Mouse (Mus musculus): ENCODE results near the gene Acat3. TPM values are rescaled to one million over a fixed set of nuclear protein-coding genes. Genes with fewer than 3 reads are reported as not detected.
A peak's percentile ranks its signal among the peaks of the same experiment; 100 is the strongest.
"Not testable (repeated sequence)": the region's sequence is repeated elsewhere in the genome, so short reads cannot be mapped to it uniquely, and the experiment has no call there.

Gene Acat3
- polyA plus RNA-seq (2015; fragmentation: Nextera tagmentation; extraction: Ambion mirVana): 1.2 and 1.6 TPM in 2 replicates

DNA sequence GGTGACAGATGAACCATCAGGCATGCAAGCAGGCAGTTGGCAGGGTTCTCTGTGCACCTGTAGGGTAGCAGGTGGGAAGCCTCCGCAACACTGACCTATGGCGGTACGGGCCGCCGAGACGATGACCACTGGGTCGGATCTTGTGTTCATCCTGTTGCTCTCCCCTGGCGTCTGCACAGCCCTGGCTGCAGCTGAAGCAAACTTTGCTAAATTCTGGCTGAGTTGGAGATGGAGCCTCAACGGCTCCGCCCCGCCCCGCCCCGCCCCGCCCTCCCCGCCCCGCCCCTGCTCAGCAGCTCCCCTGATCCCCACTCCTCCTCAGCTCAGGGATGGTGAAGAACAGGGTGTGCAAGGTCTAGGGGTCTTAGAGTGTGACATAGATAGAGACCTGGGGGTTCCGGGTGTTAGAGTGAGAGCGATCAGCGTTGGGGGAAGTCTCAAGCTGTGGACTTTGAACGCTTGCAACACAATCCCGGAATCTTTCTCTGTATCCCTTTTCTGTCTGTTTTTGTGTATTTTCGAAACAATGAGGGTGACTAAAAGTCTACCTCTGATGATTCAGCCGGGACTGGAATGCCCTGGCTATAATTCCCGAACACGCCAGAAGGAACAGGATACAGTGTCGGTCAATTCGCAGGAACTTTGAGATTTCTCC lies at the start of gene Acat3:
TSS of gene Acat3 (minus strand) at position 450 of the 655 bp plus-strand sequence.
- no peaks in the 10 kb centered on the region; the same call in 1 of the 2 replicates for H3K4me1 ChIP-seq
- ATAC-seq (ENCODE audit: insufficient read depth, low FRiP score, low read depth): peak; percentile 76
- no peak within 1 kb of the TSS for H3K27ac ChIP-seq
- peak within 1 kb of the TSS; percentile 70 for H3K4me2 ChIP-seq
- WGBS: 8% methylated on average over 27 of the region's 27 CpGs
- H3K4me3 ChIP-seq (replicated peaks): peak within 1 kb of the TSS; percentile 38
- H3K9me3 ChIP-seq: no peaks in the 10 kb centered on the region
- H3K9ac ChIP-seq: no peak within 1 kb of the TSS
- H3K27me3 ChIP-seq (replicated peaks): no peaks in the 10 kb centered on the region
- H3K36me3 ChIP-seq: 0 out of 2 replicates have a peak, but pooled peaks cover 8% of the 10 kb centered on the region

DNA sequence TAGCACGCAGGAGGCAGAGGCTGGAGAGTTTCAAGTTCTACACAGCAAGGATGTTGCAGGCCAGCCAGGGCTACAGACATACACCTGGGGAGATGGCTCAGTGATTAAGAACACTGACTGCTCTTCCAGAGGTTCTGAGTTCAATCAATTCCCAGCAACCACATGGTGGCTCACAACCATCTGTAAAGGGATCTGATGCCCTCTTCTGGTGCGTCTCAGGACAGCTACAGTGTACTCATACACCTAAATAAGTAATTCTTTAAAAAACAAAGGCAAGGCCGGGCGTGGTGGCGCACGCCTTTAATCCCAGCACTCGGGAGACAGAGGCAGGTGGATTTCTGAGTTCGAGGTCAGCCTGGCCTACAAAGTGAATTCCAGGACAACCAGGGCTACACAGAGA lies 47.7 kb upstream of the Acat3 start:
- H3K9ac ChIP-seq; H3K27ac ChIP-seq; H3K27me3 ChIP-seq (replicated peaks); ATAC-seq (ENCODE audit: insufficient read depth, low FRiP score, low read depth); H3K4me3 ChIP-seq (replicated peaks); H3K9me3 ChIP-seq; H3K4me2 ChIP-seq; H3K4me1 ChIP-seq; H3K36me3 ChIP-seq: not testable (repeated sequence)
- WGBS: 97% methylated on average over 8 of the region's 8 CpGs

DNA sequence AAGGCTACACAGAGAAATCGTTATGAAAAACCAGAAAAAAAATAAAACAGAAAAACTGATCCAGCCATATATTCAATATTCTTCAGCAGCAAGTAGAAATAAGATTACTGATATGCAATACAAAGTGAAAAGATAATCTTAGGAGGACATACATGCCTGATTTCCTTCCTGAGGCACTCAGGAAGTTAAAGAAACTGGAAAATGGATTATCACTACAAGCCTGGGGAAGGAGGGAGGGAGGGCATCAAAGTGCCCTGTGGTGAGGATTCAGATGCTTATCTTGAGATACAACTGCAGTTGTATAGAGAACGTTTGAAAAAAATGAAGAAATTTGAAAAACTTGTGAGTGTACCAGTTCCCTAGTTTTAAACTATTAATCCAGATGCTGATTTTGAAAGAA lies 43.6 kb upstream of the Acat3 start:
- H3K4me2 ChIP-seq: no peak overlapping the region
- 68% methylated on average over 2 of the region's 2 CpGs for WGBS
- H3K36me3 ChIP-seq: peaks cover 29% of the 10 kb centered on the region
- no peak overlapping the region for H3K4me3 ChIP-seq (replicated peaks)
- no peaks in the 10 kb centered on the region for H3K9me3 ChIP-seq
- H3K4me1 ChIP-seq: no peaks in the 10 kb centered on the region
- H3K27me3 ChIP-seq (replicated peaks): no peaks in the 10 kb centered on the region
- no peak overlapping the region for H3K27ac ChIP-seq
- no peak for ATAC-seq (ENCODE audit: insufficient read depth, low FRiP score, low read depth)
- no peak overlapping the region for H3K9ac ChIP-seq

DNA sequence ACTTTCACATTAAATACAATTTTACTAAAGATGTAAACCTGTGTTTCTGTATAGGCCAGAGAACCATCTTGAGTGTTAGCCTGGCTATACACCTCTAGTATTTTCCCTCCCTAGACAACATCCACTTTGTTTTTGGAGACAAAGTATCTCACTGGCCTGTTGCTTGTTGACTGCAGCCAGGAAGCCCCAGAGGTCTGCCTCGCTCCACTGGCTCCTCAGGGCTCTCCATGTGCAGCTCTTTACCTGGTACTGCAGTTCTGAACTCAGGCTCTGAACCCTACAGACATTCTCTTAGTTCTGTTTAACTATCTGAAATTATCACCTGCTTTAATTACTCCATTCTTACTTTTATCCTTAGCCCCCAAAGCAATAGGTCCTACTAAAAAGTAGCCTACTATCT lies 38.1 kb upstream of the Acat3 start:
- WGBS: 98% methylated on average over 1 of the region's 1 CpGs
- H3K36me3 ChIP-seq: peaks cover 46% of the 10 kb centered on the region
- no peaks in the 10 kb centered on the region for H3K9me3 ChIP-seq
- ATAC-seq (ENCODE audit: insufficient read depth, low FRiP score, low read depth): no peak
- no peak overlapping the region for H3K27ac ChIP-seq
- H3K27me3 ChIP-seq (replicated peaks): no peaks in the 10 kb centered on the region
- no peaks in the 10 kb centered on the region for H3K4me1 ChIP-seq
- no peak overlapping the region for H3K4me3 ChIP-seq (replicated peaks)
- no peak overlapping the region for H3K9ac ChIP-seq
- H3K4me2 ChIP-seq: no peak overlapping the region

DNA sequence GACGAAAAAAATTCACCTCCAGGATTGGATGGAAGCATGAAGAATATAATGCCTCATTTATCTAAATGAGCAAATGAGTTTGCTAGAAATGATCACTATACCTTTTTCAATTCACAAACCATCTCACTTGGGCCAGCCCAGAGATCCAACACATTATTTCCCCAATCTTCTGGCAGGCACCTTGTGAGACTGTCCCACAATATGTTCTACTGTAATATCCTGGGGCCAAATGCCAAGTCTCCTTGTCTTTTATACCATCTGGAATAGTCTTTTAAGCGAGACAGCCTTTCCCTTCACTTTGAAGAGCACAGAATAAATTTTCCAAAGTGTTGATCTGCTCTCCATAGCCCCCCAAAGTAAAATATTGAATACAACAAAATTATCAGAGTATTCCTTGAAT lies 33.5 kb upstream of the Acat3 start:
- 81% methylated on average over 2 of the region's 2 CpGs for WGBS
- no peak overlapping the region for H3K27ac ChIP-seq
- H3K4me2 ChIP-seq: no peak overlapping the region
- no peaks in the 10 kb centered on the region for H3K27me3 ChIP-seq (replicated peaks)
- H3K9me3 ChIP-seq: no peaks in the 10 kb centered on the region
- peaks cover 32% of the 10 kb centered on the region for H3K36me3 ChIP-seq
- no peak overlapping the region for H3K4me3 ChIP-seq (replicated peaks)
- ATAC-seq (ENCODE audit: insufficient read depth, low FRiP score, low read depth): no peak
- no peaks in the 10 kb centered on the region for H3K4me1 ChIP-seq
- H3K9ac ChIP-seq: no peak overlapping the region

DNA sequence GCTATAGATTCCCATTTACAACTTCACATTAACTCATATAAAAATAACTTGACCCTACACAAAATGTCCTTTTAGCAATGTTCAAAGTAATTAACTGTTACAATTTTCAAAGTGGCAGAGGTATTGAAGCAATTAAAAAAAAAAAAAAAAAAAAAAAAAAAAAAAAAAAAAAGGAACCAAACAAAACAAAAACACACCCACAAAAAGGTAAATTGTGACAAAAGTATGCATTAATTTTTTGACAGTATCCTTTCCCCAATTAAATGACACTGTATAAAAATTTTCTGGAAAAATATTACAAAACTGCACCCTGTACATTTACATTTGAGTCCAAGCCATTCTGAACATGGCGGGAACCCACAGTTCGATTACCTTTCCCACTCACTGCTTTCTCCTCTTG lies 26.8 kb upstream of the Acat3 start:
- no peak for ATAC-seq (ENCODE audit: insufficient read depth, low FRiP score, low read depth)
- no peaks in the 10 kb centered on the region for H3K9me3 ChIP-seq
- H3K4me1 ChIP-seq: no peaks in the 10 kb centered on the region
- H3K36me3 ChIP-seq: peaks cover 20% of the 10 kb centered on the region
- H3K4me2 ChIP-seq: no peak overlapping the region
- no peak overlapping the region for H3K4me3 ChIP-seq (replicated peaks)
- H3K27me3 ChIP-seq (replicated peaks): no peaks in the 10 kb centered on the region
- WGBS: 96% methylated on average over 2 of the region's 2 CpGs
- H3K27ac ChIP-seq: no peak overlapping the region
- no peak overlapping the region for H3K9ac ChIP-seq

DNA sequence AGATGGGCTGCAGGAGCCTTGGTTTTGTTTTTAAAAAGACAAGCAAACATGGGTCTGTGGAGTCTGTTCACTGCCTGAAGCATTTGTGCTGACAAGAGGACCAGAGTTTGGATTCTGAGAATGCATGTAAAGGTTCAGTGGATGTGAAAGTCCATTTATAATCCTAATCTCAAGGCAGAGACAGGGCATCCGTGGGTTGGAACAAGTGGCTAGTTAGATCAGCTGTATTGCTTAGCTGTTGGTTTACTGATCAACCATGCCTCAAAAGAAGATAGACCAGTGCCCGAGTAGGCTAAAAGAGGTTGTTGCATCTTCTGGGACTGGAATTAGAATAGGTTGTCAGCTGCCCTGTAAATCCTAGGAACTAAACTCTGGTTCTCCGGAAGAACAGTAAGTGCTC lies 23.1 kb upstream of the Acat3 start:
- Histone ChIP-seq H3K4me1 (peaks cover 6% of the 10 kb centered on the region; the same call in 1 of the 2 replicates), H3K36me3 (peaks cover 14% of the 10 kb centered on the region; the same call in 1 of the 2 replicates), H3K4me3 (replicated peaks) (no peak overlapping the region), H3K9ac (no peak overlapping the region), H3K27ac (no peak overlapping the region), H3K27me3 (replicated peaks) (no peaks in the 10 kb centered on the region), H3K4me2 (no peak overlapping the region), H3K9me3 (no peaks in the 10 kb centered on the region)
- ATAC-seq (ENCODE audit: insufficient read depth, low FRiP score, low read depth): no peak
- 55% methylated on average over 3 of the region's 3 CpGs for WGBS

DNA sequence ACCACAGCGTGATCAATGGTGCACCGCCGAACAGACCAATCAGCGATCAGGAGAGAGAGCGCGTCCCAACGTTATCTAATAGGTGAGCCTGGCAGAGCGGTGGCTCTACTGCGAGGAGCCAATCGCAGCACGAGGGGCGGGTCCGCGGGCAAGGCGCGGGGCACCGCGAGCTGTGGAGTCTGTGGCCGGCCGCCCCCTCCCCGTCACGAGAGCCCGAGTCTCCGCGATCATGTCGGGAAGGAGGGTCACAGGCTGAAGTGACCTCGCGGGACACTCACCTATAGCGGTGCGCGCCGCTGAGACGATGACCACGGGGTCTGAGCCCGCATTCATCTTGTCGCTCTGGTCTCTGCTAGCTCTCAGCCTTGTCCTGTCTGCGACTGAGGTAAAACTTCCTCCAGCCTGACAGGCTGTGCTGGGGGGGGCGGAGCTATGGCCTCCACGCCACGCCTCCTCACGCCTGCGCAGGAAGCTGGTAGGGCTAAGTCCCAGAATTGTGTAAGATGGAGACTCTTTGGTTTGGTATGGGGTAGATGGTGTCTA lies 20.0 kb upstream of the Acat3 start, which contains the start of gene Acat2:
TSS of gene Acat2 (minus strand) at position 417 of the 543 bp plus-strand sequence.
- Histone ChIP-seq H3K9ac (peak within 1 kb of the TSS; percentile 50; the same call in 1 of the 2 replicates), H3K4me3 (replicated peaks) (peak within 1 kb of the TSS; percentile 82), H3K27me3 (replicated peaks) (no peaks in the 10 kb centered on the region), H3K27ac (peak within 1 kb of the TSS; percentile 91), H3K9me3 (no peaks in the 10 kb centered on the region), H3K4me1 (peaks cover 6% of the 10 kb centered on the region; the same call in 1 of the 2 replicates), H3K4me2 (peak within 1 kb of the TSS; percentile 86), H3K36me3 (peaks cover 9% of the 10 kb centered on the region; the same call in 1 of the 2 replicates)
- peak; percentile 98 for ATAC-seq (ENCODE audit: insufficient read depth, low FRiP score, low read depth)
- WGBS: under 1% methylated on average over 36 of the region's 42 CpGs

DNA sequence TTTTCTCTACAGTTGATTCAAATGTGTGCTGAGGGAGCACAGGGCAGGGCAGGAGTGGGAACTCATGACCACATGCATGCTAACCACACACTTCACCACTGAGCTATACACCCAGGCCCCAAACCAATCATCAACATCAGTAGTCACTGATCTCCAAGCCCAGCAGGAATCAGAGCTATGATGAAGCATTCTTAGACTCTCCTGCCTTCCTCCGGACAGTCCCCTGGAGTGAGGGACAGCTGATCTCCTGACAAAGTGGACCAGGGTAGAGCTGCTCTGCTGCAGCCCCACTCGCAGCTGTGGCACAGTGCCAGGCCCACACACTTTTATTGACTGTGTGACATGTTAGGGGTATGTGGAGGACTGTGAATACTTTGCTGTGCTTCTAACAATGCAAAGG lies 19.0 kb upstream of the Acat3 start:
- H3K27ac ChIP-seq; H3K4me1 ChIP-seq; H3K9ac ChIP-seq; ATAC-seq (ENCODE audit: insufficient read depth, low FRiP score, low read depth); H3K27me3 ChIP-seq (replicated peaks); H3K36me3 ChIP-seq; H3K9me3 ChIP-seq: not testable (repeated sequence)
- 0 out of 2 replicates have a peak overlapping the region, but pooled peaks have one; percentile 16 for H3K4me2 ChIP-seq
- H3K4me3 ChIP-seq (replicated peaks): 0 out of 2 replicates have a peak overlapping the region, but pooled peaks have one; percentile 12
- 44% methylated on average over 1 of the region's 2 CpGs for whole genome bisulfite sequencing

DNA sequence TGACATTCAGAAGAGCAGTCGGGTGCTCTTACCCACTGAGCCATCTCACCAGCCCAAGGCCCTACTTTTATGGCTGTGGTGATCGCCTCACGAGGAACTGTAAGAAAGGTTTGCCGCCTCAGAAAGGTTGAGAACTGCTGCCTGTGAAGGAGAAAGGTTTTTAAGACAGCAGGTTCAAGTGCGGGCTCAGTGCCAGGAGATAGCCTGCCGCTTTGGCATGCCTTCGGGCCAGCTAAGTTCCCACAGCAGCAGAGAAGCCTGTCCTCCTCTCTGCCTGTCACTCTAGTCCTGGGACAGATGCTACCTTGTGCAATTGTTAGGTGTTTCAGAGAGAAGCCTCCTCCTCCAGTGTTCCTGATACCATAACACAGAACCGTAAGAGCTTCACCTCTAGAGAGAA lies 16.3 kb upstream of the Acat3 start:
- Histone ChIP-seq H3K4me3 (replicated peaks) (no peak overlapping the region), H3K9me3 (no peaks in the 10 kb centered on the region), H3K27ac (no peak overlapping the region), H3K9ac (no peak overlapping the region), H3K27me3 (replicated peaks) (no peaks in the 10 kb centered on the region), H3K4me1 (peaks cover 6% of the 10 kb centered on the region; the same call in 1 of the 2 replicates), H3K4me2 (no peak overlapping the region), H3K36me3 (peaks cover 21% of the 10 kb centered on the region)
- no peak for ATAC-seq (ENCODE audit: insufficient read depth, low FRiP score, low read depth)
- 92% methylated on average over 8 of the region's 8 CpGs for WGBS

DNA sequence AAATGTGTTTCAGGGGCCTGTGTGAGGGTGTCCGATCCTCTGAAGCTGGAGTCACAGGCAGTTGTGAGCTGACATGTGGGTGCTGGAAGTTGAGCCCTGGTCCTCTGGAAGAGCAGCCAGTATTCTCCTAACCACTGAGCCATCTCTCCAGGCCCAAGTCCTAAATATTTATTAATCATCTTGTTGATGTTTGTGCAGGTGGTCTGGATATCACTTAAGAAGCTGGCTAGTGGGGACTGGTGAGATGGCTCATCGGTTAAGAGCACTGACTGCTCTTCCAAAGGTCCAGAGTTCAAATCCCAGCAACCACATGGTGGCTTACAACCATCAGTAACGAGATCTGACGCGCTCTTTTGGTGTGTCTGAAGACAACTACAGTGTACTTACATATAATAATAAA lies 9.3 kb upstream of the Acat3 start:
- H3K9ac ChIP-seq: no peak overlapping the region
- no peaks in the 10 kb centered on the region for H3K4me1 ChIP-seq
- no peak for ATAC-seq (ENCODE audit: insufficient read depth, low FRiP score, low read depth)
- no peak overlapping the region for H3K27ac ChIP-seq
- H3K36me3 ChIP-seq: peaks cover 31% of the 10 kb centered on the region
- no peaks in the 10 kb centered on the region for H3K9me3 ChIP-seq
- H3K27me3 ChIP-seq (replicated peaks): no peaks in the 10 kb centered on the region
- H3K4me2 ChIP-seq: no peak overlapping the region
- no peak overlapping the region for H3K4me3 ChIP-seq (replicated peaks)
- 86% methylated on average over 5 of the region's 5 CpGs for WGBS

DNA sequence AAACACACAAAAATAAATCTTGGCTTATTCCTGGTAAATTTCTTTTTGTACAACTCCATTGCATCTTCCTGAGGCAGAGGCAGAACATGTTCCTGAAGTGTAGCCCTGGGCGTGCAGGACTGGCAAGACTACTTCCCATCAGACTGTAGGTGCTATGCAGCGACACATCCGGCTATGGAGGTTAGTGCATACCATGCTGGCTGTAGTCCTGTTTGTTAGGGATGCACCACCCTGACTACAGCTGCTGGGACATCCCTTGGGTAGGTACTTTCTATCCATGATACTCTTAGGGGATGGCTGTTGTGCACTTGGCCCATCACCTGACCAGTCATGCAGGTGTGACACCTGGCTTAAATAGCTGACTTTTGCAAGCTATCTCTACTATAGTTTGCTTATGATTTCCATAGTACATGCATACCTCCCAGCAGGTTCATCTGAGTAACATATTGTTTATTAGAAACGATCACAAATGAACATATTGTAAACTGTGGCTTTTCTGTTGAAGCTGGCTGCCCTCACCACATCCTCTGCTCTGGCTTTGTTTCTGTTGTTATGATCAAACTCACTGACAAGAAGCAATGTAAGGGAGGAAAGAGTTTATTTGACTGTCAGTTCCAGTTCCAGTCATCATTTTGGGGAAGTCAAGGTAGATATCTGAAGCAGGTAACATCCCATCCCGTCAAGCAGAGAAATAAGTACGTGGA lies 2.2 kb upstream of the Acat3 start:
- H3K4me3 ChIP-seq (replicated peaks): no peak overlapping the region
- H3K4me2 ChIP-seq: no peak overlapping the region
- H3K4me1 ChIP-seq: no peaks in the 10 kb centered on the region; the same call in 1 of the 2 replicates
- ATAC-seq (ENCODE audit: insufficient read depth, low FRiP score, low read depth): no peak
- H3K36me3 ChIP-seq: peaks cover 12% of the 10 kb centered on the region; the same call in 1 of the 2 replicates
- H3K27ac ChIP-seq: no peak overlapping the region
- H3K27me3 ChIP-seq (replicated peaks): no peaks in the 10 kb centered on the region
- no peak overlapping the region for H3K9ac ChIP-seq
- 83% methylated on average over 6 of the region's 6 CpGs for WGBS
- no peaks in the 10 kb centered on the region for H3K9me3 ChIP-seq
